Mouse (Mus musculus): Measurements from ENCODE around the gene Gm36210.
"Not testable (repeated sequence)": the region's sequence is repeated elsewhere in the genome, so short reads cannot be mapped to it uniquely, and the experiment has no call there.

The Gm36210 gene

DNA sequence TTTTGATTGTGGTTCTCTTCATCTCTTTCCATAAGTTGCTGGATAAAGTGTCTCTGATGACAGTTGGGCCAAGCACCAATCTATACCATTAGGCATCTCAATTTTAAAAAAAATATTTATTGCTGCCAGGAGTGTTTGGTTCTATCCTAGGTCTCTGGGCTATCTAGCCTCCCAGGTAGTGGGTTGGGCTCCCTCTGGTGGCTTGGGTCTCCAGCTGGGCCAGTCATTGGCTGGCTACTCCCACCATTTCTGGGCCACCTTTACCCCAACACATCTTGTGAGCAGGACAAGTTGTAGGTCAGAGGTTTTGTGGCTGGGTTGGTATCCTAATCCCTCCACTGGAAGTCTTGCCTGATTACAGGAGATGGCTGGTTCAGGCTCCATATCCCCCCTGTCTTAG lies 28.1 kb downstream of the Gm36210 start:
- DNase-seq, result no peak

- DNase-seq, result no peak
Measured at GRCm38 (mm10) chr7:4877226-4877625, 29.1 kb downstream of the Gm36210 start.

- DNase-seq, result peak; percentile 94
Measured at GRCm38 (mm10) chr7:4876753-4877221, 29.5 kb downstream of the Gm36210 start, which contains the start of gene Isoc2a. Isoc2a (plus strand) TSS chr7:4877153.

- DNase-seq, result no peak
Measured at GRCm38 (mm10) chr7:4870133-4870532, 36.2 kb downstream of the Gm36210 start, which contains the start of gene Isoc2b. Isoc2b (minus strand) TSS chr7:4870258.

- no peak for DNase-seq
Measured at GRCm38 (mm10) chr7:4866631-4867180, 39.6 kb downstream of the Gm36210 start.

- peak; percentile 98 for DNase-seq
Measured at GRCm38 (mm10) chr7:4865579-4866493, 40.5 kb downstream of the Gm36210 start.

- peak; percentile 61 for DNase-seq
Measured at GRCm38 (mm10) chr7:4865090-4865489, 41.2 kb downstream of the Gm36210 start.

GRCm38 (mm10) chr7:4864130-4864845 lies 42.0 kb downstream of the Gm36210 start:
- DNase-seq, result no peak

DNA sequence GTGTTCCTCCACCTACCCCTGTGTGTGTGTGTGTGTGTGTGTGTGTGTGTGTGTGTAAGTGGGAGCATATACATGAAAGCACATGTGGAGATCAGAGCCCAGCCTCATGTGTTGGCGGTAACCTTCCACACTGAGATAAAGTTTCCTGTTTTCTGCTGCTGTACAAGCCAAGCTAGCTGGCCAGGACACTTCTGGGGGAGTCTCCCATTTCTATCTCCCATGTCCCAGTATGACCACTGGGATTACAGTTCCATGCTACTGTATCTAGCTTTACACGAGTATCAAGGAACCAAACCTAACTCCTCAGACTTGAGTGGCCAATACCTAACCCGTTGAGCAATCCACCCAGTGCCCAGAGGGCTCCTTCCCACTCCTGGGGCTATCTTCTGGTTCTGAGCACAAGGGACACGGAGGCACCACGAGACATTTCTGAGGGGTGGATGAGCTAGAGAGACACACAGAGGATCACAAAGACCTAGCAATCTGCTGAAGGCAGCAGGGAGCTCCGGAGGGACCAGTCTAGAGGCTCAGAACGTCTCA lies 42.7 kb downstream of the Gm36210 start:
- DNase-seq, result no peak

GRCm38 (mm10) chr7:4863041-4863440 lies 43.3 kb downstream of the Gm36210 start:
- DNase-seq, result peak; percentile 62

GRCm38 (mm10) chr7:4860926-4861325 lies 45.4 kb downstream of the Gm36210 start:
- not testable (repeated sequence) for DNase-seq

DNA sequence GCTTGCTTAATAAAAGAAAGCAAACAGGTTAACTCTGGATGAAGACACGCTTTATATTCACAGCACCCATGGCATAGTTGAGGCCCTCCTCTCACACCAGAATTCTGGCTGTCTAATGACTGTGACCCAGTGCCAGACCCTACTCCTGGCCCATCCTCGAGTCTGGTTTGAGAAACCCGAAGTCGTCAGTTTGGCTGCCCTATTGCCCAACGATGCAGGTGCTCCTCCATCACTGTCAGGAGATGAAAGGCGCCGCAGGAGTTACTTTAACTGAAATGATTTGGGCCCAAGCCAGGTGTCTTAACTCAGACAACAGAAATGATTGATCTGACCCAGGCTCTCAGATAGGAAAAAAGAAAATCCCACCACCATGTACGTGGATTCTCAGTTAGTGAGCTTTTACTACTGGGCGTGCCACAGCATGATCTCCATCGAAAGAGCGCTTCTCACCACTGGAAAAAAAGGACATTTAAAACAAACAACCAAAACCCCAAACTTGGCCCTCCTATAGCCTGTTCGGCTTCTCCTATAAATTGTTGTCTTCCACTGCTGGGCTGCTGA lies 46.8 kb downstream of the Gm36210 start:
- DNase-seq, result no peak

DNA sequence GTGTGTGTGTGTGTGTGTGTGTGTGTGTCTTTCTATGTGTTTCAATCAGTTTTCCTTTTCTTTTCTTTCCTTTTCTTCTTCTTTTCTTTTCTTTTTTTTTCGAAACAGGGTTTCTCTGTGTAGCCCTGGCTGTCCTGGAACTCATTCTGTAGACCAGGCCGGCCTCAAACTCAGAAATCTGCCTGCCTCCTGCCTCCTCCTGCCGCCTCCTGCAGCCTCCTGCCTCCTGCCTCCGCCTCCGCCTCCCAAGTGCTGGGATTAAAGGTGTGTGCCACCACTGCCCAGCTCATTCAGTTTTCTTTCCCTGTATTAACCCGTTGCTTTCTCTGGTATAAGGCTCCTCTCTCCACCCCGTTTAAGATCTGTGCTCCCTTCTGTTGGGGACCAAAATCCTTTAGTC lies 49.0 kb downstream of the Gm36210 start:
- no peak for DNase-seq

GRCm38 (mm10) chr7:4856508-4856907 lies 49.8 kb downstream of the Gm36210 start:
- DNase-seq, result no peak

DNA sequence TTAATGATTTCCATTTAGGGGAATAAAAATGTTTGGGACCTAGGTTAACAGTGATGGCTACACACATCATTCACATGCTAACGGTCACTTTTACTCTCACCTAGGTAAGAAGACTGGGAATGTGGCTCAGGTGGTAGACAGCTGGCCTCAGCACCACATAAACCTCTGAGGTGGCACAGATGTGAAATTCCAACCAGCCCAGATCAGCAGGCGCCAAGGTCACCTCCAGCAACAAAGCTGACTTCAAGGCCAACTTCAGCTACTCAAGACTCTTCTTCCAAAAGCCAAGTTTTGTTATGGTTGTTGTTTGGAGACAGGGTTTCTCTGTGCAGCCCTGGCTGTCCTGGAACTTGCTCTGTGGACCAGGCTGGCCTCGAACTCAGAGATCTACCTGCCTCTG lies 52.7 kb downstream of the Gm36210 start:
- DNase-seq, result no peak

DNA sequence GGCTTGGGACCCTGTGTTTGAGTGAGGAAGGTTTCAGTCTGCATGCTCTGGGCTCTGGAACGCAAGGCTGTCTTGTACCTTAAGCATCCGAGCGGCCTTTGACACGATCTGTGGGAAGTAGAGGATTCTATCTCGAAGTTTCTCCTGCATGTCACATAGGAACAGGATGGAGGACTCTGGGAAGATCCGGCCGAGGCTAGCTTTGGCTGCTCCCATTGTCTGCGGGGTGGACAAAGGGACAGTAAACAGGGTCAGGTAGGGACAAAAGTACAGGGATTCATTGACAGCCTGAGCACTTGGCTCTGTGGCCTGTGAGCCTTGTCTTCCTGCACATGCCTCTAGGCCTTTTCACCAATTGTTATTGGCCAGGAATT lies 55.0 kb downstream of the Gm36210 start:
- DNase-seq, result no peak

DNA sequence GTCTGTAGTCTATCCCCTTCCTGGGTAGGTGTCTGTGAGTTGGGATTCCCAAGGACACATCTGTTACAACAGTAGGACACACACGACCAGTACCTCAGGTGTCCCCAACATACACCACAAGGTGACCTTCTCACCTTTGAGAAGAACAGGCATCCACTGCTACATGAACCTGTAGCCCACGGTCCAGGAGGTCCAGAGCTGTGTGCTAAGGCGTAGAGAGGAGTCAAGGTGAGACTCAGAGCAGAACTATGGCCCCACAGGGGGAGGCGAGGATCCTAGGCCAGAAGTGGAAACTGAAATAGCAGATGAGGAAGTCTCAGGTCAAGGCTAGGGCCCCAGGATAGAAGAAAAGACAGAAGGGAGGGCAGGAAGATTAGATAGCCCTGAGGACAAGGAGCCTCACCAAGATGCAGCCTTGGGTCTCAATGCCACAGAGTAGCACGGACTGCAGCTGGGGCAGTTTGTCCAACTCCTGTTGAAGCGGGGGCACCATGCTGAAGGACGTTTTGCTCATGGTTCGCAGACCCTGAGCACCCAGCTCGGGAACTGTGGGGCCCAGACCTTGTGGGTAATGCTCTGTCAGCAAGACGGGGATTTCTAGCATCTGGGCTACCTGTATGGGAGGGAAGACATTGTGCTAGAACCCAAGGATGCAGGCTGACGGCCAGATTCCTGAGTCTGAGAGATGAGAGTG lies 55.5 kb downstream of the Gm36210 start:
- no peak for DNase-seq

- no peak for DNase-seq
Measured at GRCm38 (mm10) chr7:4849372-4849771, 56.9 kb downstream of the Gm36210 start.
